Mouse (Mus musculus): ENCODE results near the gene Mlycd. TPM values are rescaled to one million over a fixed set of nuclear protein-coding genes. Genes with fewer than 3 reads are reported as not detected.

The Mlycd gene
- polyA plus RNA-seq, 1 experiment = not detected

- no peak overlapping the region for H3K27ac ChIP-seq (ENCODE audit: insufficient read depth, low read depth, low read length)
- TF ChIP-seq POLR2A (IDR thresholded peaks at IDR 0.05; ENCODE audit: insufficient read depth, low read depth, low read length) (no peak), CTCF (IDR thresholded peaks at IDR 0.05; ENCODE audit: insufficient read depth, low read depth, low read length) (no peak)
- no peak overlapping the region for H3K4me3 ChIP-seq (ENCODE audit: insufficient read depth, low read depth, low read length)
- 78% methylated on average over 12 of the region's 12 CpGs for WGBS
- peaks cover 24% of the 10 kb centered on the region for H3K4me1 ChIP-seq (ENCODE audit: control insufficient read depth, insufficient read depth, low read length)
Measured at GRCm38 (mm10) chr8:119427634-119428349, 33.1 kb downstream of the Mlycd start.

- Histone ChIP-seq H3K27ac (ENCODE audit: insufficient read depth, low read depth, low read length) (no peak overlapping the region), H3K4me1 (ENCODE audit: control insufficient read depth, insufficient read depth, low read length) (peaks cover 24% of the 10 kb centered on the region), H3K4me3 (ENCODE audit: insufficient read depth, low read depth, low read length) (no peak overlapping the region)
- WGBS = 83% methylated on average over 7 of the region's 7 CpGs
- no peak for TF ChIP-seq POLR2A (IDR thresholded peaks at IDR 0.05; ENCODE audit: insufficient read depth, low read depth, low read length)
- no peak for TF ChIP-seq CTCF (IDR thresholded peaks at IDR 0.05; ENCODE audit: insufficient read depth, low read depth, low read length)
Measured at GRCm38 (mm10) chr8:119428350-119428740, 33.7 kb downstream of the Mlycd start.

- Histone ChIP-seq H3K4me3 (ENCODE audit: insufficient read depth, low read depth, low read length) (no peak overlapping the region), H3K4me1 (ENCODE audit: control insufficient read depth, insufficient read depth, low read length) (peaks cover 20% of the 10 kb centered on the region), H3K27ac (ENCODE audit: insufficient read depth, low read depth, low read length) (no peak overlapping the region)
- 85% methylated on average over 5 of the region's 5 CpGs for WGBS
- TF ChIP-seq CTCF (IDR thresholded peaks at IDR 0.05; ENCODE audit: insufficient read depth, low read depth, low read length) = no peak
Measured at GRCm38 (mm10) chr8:119428766-119429327, 34.2 kb downstream of the Mlycd start.

DNA sequence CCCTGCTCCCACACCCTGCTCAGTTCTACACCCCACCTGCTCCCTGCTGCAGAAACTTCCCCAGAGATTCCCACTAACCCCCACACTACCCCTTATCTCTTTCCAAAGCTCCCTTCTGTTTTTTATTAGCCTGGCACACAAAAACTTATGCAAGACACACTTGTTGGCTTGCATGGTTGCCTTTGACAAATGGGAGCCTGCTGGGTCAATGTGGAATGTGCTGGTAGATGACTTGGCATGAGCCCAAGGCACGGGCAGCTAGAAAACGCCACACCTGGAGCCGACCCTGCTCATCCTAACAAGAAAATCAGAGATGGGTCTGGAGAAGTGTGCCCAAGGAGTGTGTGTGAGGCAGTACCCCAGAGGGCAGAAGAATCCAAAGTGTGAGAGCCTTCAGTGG, 34.9 kb downstream of the Mlycd start:
- H3K4me3 ChIP-seq (ENCODE audit: insufficient read depth, low read depth, low read length) = no peak overlapping the region
- no peak overlapping the region for H3K27ac ChIP-seq (ENCODE audit: insufficient read depth, low read depth, low read length)
- peaks cover 17% of the 10 kb centered on the region for H3K4me1 ChIP-seq (ENCODE audit: control insufficient read depth, insufficient read depth, low read length)
- WGBS = 87% methylated on average over 3 of the region's 3 CpGs
- no peak for TF ChIP-seq CTCF (IDR thresholded peaks at IDR 0.05; ENCODE audit: insufficient read depth, low read depth, low read length)
- TF ChIP-seq POLR2A (IDR thresholded peaks at IDR 0.05; ENCODE audit: insufficient read depth, low read depth, low read length) = no peak

- TF ChIP-seq CTCF (IDR thresholded peaks at IDR 0.05; ENCODE audit: insufficient read depth, low read depth, low read length) (no peak), POLR2A (IDR thresholded peaks at IDR 0.05; ENCODE audit: insufficient read depth, low read depth, low read length) (no peak)
- Histone ChIP-seq H3K27ac (ENCODE audit: insufficient read depth, low read depth, low read length) (no peak overlapping the region), H3K4me1 (ENCODE audit: control insufficient read depth, insufficient read depth, low read length) (peaks cover 12% of the 10 kb centered on the region; the same call in 1 of the 2 replicates), H3K4me3 (ENCODE audit: insufficient read depth, low read depth, low read length) (no peak overlapping the region)
- WGBS = 88% methylated on average over 8 of the region's 8 CpGs
Measured at GRCm38 (mm10) chr8:119430250-119430649, 35.6 kb downstream of the Mlycd start.

DNA sequence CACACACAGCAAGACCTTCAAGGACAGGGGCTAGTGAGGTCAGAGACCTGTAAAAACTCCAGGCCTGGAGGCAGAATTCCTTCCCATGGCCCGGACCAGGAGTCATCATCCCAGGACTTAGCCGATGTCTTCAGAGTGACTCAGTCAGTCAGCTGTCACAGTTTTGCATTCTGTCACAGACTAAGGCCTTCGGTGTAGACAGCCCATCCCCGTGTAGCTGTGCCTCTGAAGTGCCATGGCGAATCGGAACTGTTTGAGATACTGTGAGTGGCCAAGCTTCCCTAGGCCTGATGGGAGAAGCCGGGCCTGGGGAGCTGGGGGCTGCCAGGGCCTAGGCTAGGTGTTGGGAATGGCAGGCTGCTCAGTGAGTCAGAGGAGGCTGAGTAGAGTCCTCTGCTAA, 36.0 kb downstream of the Mlycd start:
- 89% methylated on average over 7 of the region's 7 CpGs for WGBS
- no peak overlapping the region for H3K4me3 ChIP-seq (ENCODE audit: insufficient read depth, low read depth, low read length)
- peaks cover 12% of the 10 kb centered on the region; the same call in 1 of the 2 replicates for H3K4me1 ChIP-seq (ENCODE audit: control insufficient read depth, insufficient read depth, low read length)
- no peak overlapping the region for H3K27ac ChIP-seq (ENCODE audit: insufficient read depth, low read depth, low read length)
- TF ChIP-seq CTCF (IDR thresholded peaks at IDR 0.05; ENCODE audit: insufficient read depth, low read depth, low read length) (no peak), POLR2A (IDR thresholded peaks at IDR 0.05; ENCODE audit: insufficient read depth, low read depth, low read length) (no peak)

DNA sequence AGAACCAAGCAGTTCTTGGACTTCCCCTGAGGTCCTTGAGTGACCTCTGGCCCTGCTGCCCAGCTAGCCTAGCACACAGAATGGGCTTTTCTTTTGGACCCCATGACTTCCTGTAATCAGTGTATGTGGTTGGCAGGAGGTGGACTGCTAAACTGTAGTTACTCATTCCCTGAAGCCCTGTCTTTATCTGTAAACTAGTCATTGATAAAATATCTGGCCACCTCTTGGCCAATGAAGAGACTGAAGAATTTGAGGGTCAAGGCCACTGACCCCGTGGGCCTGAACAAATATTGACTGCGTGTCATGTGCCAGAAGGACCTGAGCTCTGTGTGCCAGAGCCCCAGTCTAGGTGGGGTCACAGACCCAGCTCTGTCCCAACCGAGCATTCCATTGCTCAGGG, 37.7 kb downstream of the Mlycd start:
- H3K27ac ChIP-seq (ENCODE audit: insufficient read depth, low read depth, low read length) = no peak overlapping the region
- 72% methylated on average over 3 of the region's 3 CpGs for WGBS

DNA sequence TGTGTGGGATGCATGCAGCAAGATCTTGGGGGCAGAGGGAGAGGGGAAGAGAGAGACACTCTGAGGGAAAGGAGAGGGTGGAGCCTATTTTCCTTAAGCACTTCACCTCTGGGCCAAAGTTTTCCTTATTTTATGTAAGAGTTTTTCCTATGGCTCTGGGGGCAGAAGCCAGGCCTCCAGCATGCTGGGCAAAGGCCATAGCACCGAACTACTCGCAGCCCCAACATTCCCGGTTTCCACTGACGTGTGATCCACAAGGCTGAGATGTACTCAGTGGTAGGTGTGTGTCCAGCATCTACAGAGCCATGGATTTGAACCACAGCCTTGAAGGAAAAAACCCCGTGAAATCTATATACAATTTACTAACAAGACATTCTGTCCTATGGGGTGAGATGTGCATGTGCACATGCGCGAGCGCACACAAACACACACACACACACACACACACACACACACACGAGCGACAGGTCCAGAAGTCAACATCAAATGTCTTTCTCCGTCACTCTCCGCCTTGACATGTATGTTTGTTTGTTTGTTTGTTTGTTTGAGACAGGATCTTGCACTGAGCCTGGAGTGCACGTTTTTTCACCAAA, 39.0 kb downstream of the Mlycd start, which contains the start of gene Osgin1:
TSS of gene Osgin1 (plus strand) at position 543 of the 593 bp plus-strand sequence.
- Histone ChIP-seq H3K4me3 (ENCODE audit: insufficient read depth, low read depth, low read length) (no peak within 1 kb of the TSS), H3K4me1 (ENCODE audit: control insufficient read depth, insufficient read depth, low read length) (peaks cover 4% of the 10 kb centered on the region; the same call in 1 of the 2 replicates), H3K27ac (ENCODE audit: insufficient read depth, low read depth, low read length) (no peak within 1 kb of the TSS)
- WGBS = 95% methylated on average over 13 of the region's 13 CpGs
- TF ChIP-seq POLR2A (IDR thresholded peaks at IDR 0.05; ENCODE audit: insufficient read depth, low read depth, low read length) (no peak), CTCF (IDR thresholded peaks at IDR 0.05; ENCODE audit: insufficient read depth, low read depth, low read length) (no peak)

More for the DNA sequence above, 37.7 kb downstream of the Mlycd start:
- TF ChIP-seq POLR2A (IDR thresholded peaks at IDR 0.05; ENCODE audit: insufficient read depth, low read depth, low read length) = no peak
- H3K4me3 ChIP-seq (ENCODE audit: insufficient read depth, low read depth, low read length) = no peak overlapping the region
- H3K4me1 ChIP-seq (ENCODE audit: control insufficient read depth, insufficient read depth, low read length) = peaks cover 11% of the 10 kb centered on the region; the same call in 1 of the 2 replicates

- Histone ChIP-seq H3K4me1 (ENCODE audit: control insufficient read depth, insufficient read depth, low read length) (peaks cover 4% of the 10 kb centered on the region; the same call in 1 of the 2 replicates), H3K4me3 (ENCODE audit: insufficient read depth, low read depth, low read length) (no peak overlapping the region), H3K27ac (ENCODE audit: insufficient read depth, low read depth, low read length) (no peak overlapping the region)
- 78% methylated on average over 6 of the region's 6 CpGs for WGBS
- TF ChIP-seq POLR2A (IDR thresholded peaks at IDR 0.05; ENCODE audit: insufficient read depth, low read depth, low read length) = no peak
- TF ChIP-seq CTCF (IDR thresholded peaks at IDR 0.05; ENCODE audit: insufficient read depth, low read depth, low read length) = no peak
Measured at GRCm38 (mm10) chr8:119434569-119434968, 39.9 kb downstream of the Mlycd start.
